Mouse (Mus musculus): Measurements from ENCODE around the gene Pithd1. TPM values are rescaled to one million over a fixed set of nuclear protein-coding genes. Genes with fewer than 3 reads are reported as not detected.
A peak's percentile ranks its signal among the peaks of the same experiment; 100 is the strongest.
"Not testable (repeated sequence)": the region's sequence is repeated elsewhere in the genome, so short reads cannot be mapped to it uniquely, and the experiment has no call there.

Pithd1 gene
- polyA plus RNA-seq, 2 experiments = 50.2 to 52.6 TPM

GRCm38 (mm10) chr4:135986301-135986942 lies 642 bp downstream of the Pithd1 start:
- peaks cover 29% of the 10 kb centered on the region for H3K36me3 ChIP-seq (ENCODE audit: control insufficient read depth, insufficient read depth, low read length)
- no peak for TF ChIP-seq POLR2A (IDR thresholded peaks at IDR 0.05; ENCODE audit: borderline replicate concordance, extremely low read depth, insufficient read depth, insufficient read length)
- 11% methylated on average over 23 of the region's 23 CpGs for WGBS
- DNase-seq (ENCODE audit: low spot score) = no peak
- no peaks in the 10 kb centered on the region for H3K9me3 ChIP-seq (ENCODE audit: control insufficient read depth, low read length)
- peak overlapping the region; percentile 90 for H3K9ac ChIP-seq (ENCODE audit: low read depth, low read length, severe bottlenecking)
- H3K4me1 ChIP-seq (ENCODE audit: control insufficient read depth, insufficient read depth, low read length) = peaks cover 11% of the 10 kb centered on the region
- H3K27ac ChIP-seq (replicated peaks; ENCODE audit: low read depth, low read length) = peak overlapping the region; percentile 77
- no peak for ATAC-seq (ENCODE audit: low FRiP score, low read depth)
- peak overlapping the region; percentile 93 for H3K4me3 ChIP-seq (replicated peaks; ENCODE audit: low read length)
- H3K27me3 ChIP-seq (ENCODE audit: control insufficient read depth, insufficient read depth, low read length) = no peaks in the 10 kb centered on the region
- peak overlapping the region; percentile 79 for H3K4me2 ChIP-seq (replicated peaks; ENCODE audit: low read depth, low read length, severe bottlenecking)

GRCm38 (mm10) chr4:135985769-135986168 lies 1.3 kb downstream of the Pithd1 start:
- no peaks in the 10 kb centered on the region for H3K27me3 ChIP-seq (ENCODE audit: control insufficient read depth, insufficient read depth, low read length)
- H3K36me3 ChIP-seq (ENCODE audit: control insufficient read depth, insufficient read depth, low read length) = peaks cover 35% of the 10 kb centered on the region
- H3K27ac ChIP-seq (replicated peaks; ENCODE audit: low read depth, low read length) = no peak overlapping the region
- H3K9me3 ChIP-seq (ENCODE audit: control insufficient read depth, low read length) = no peaks in the 10 kb centered on the region
- peak overlapping the region; percentile 79 for H3K4me2 ChIP-seq (replicated peaks; ENCODE audit: low read depth, low read length, severe bottlenecking)
- 84% methylated on average over 7 of the region's 7 CpGs for WGBS
- H3K4me1 ChIP-seq (ENCODE audit: control insufficient read depth, insufficient read depth, low read length) = peaks cover 11% of the 10 kb centered on the region
- peak overlapping the region; percentile 93 for H3K4me3 ChIP-seq (replicated peaks; ENCODE audit: low read length)
- TF ChIP-seq POLR2A (IDR thresholded peaks at IDR 0.05; ENCODE audit: borderline replicate concordance, extremely low read depth, insufficient read depth, insufficient read length) = no peak
- H3K9ac ChIP-seq (ENCODE audit: low read depth, low read length, severe bottlenecking) = peak overlapping the region; percentile 90; the same call in 1 of the 2 replicates
- ATAC-seq (ENCODE audit: low FRiP score, low read depth) (no peak), DNase-seq (ENCODE audit: low spot score) (no peak)

DNA sequence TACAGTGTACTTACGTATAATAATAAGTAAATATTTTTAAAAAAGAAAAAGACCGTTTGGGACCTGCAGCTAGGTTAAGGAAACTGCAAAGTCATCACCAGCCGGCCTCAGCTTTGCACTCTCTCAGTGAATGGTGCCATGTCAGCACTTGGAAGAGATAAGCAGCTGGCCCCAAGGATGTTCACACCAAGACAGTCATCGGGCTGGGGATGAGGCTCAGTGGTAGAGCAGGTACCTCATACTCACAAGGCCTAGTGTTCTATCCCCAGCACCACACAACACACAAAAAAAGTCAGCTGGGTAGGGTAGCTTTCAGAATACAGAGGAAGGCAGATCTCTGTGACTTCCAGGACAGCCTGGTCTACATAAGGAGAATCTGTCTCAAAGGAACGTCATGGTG lies 1.9 kb downstream of the Pithd1 start:
- no peaks in the 10 kb centered on the region for H3K27me3 ChIP-seq (ENCODE audit: control insufficient read depth, insufficient read depth, low read length)
- H3K4me3 ChIP-seq (replicated peaks; ENCODE audit: low read length) = no peak overlapping the region
- H3K4me2 ChIP-seq (replicated peaks; ENCODE audit: low read depth, low read length, severe bottlenecking) = peak overlapping the region; percentile 79; the same call in 1 of the 2 replicates
- ATAC-seq (ENCODE audit: low FRiP score, low read depth) = no peak
- peaks cover 37% of the 10 kb centered on the region for H3K36me3 ChIP-seq (ENCODE audit: control insufficient read depth, insufficient read depth, low read length)
- no peak overlapping the region for H3K9ac ChIP-seq (ENCODE audit: low read depth, low read length, severe bottlenecking)
- DNase-seq (ENCODE audit: low spot score) = no peak
- no peak for TF ChIP-seq POLR2A (IDR thresholded peaks at IDR 0.05; ENCODE audit: borderline replicate concordance, extremely low read depth, insufficient read depth, insufficient read length)
- peaks cover 11% of the 10 kb centered on the region for H3K4me1 ChIP-seq (ENCODE audit: control insufficient read depth, insufficient read depth, low read length)
- H3K9me3 ChIP-seq (ENCODE audit: control insufficient read depth, low read length) = no peaks in the 10 kb centered on the region
- WGBS = 91% methylated on average over 5 of the region's 5 CpGs
- no peak overlapping the region for H3K27ac ChIP-seq (replicated peaks; ENCODE audit: low read depth, low read length)

DNA sequence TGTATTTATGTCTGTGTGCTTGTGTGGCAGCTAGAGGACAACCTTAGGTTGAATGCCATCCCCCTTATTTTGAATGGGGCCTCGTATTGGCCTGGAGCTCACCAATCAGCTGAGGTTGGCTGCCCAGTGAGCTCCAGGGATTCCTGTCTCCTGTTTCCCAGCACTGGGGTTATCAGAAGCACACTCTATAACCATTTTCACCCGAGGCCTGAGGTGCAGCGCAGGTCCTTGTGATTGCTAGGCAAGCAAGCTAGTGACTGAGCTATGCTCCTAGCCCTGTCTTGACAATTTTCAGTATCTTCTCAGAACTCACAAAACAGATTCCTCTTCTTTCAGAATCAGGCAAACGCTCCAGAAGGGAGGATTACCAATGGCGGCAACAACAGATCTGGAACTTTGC lies 2.5 kb downstream of the Pithd1 start:
- ATAC-seq (ENCODE audit: low FRiP score, low read depth) (no peak), DNase-seq (ENCODE audit: low spot score) (no peak)
- Histone ChIP-seq H3K4me1 (ENCODE audit: control insufficient read depth, insufficient read depth, low read length) (peaks cover 11% of the 10 kb centered on the region), H3K27ac (replicated peaks; ENCODE audit: low read depth, low read length) (no peak overlapping the region), H3K27me3 (ENCODE audit: control insufficient read depth, insufficient read depth, low read length) (no peaks in the 10 kb centered on the region), H3K9ac (ENCODE audit: low read depth, low read length, severe bottlenecking) (no peak overlapping the region), H3K9me3 (ENCODE audit: control insufficient read depth, low read length) (no peaks in the 10 kb centered on the region), H3K4me3 (replicated peaks; ENCODE audit: low read length) (no peak overlapping the region), H3K36me3 (ENCODE audit: control insufficient read depth, insufficient read depth, low read length) (peaks cover 37% of the 10 kb centered on the region), H3K4me2 (replicated peaks; ENCODE audit: low read depth, low read length, severe bottlenecking) (no peak overlapping the region)
- TF ChIP-seq POLR2A (IDR thresholded peaks at IDR 0.05; ENCODE audit: borderline replicate concordance, extremely low read depth, insufficient read depth, insufficient read length) = no peak
- WGBS = 87% methylated on average over 5 of the region's 5 CpGs

- Histone ChIP-seq H3K9ac (ENCODE audit: low read depth, low read length, severe bottlenecking) (no peak overlapping the region), H3K9me3 (ENCODE audit: control insufficient read depth, low read length) (no peaks in the 10 kb centered on the region), H3K4me1 (ENCODE audit: control insufficient read depth, insufficient read depth, low read length) (peaks cover 8% of the 10 kb centered on the region), H3K4me2 (replicated peaks; ENCODE audit: low read depth, low read length, severe bottlenecking) (no peak overlapping the region), H3K4me3 (replicated peaks; ENCODE audit: low read length) (no peak overlapping the region), H3K27ac (replicated peaks; ENCODE audit: low read depth, low read length) (no peak overlapping the region), H3K27me3 (ENCODE audit: control insufficient read depth, insufficient read depth, low read length) (no peaks in the 10 kb centered on the region), H3K36me3 (ENCODE audit: control insufficient read depth, insufficient read depth, low read length) (peaks cover 60% of the 10 kb centered on the region)
- TF ChIP-seq POLR2A (IDR thresholded peaks at IDR 0.05; ENCODE audit: borderline replicate concordance, extremely low read depth, insufficient read depth, insufficient read length) = no peak
- WGBS = 77% methylated on average over 7 of the region's 7 CpGs
- ATAC-seq (ENCODE audit: low FRiP score, low read depth) = no peak
- DNase-seq (ENCODE audit: low spot score) = no peak
These were observed 5.5 kb downstream of the Pithd1 start for GRCm38 (mm10) chr4:135981524-135982063.

GRCm38 (mm10) chr4:135980223-135980622 lies 6.8 kb downstream of the Pithd1 start:
- peaks cover 72% of the 10 kb centered on the region for H3K36me3 ChIP-seq (ENCODE audit: control insufficient read depth, insufficient read depth, low read length)
- WGBS = 96% methylated on average over 5 of the region's 5 CpGs

More at GRCm38 (mm10) chr4:135980223-135980622, 6.8 kb downstream of the Pithd1 start:
- not testable (repeated sequence) for H3K4me2 ChIP-seq (replicated peaks; ENCODE audit: low read depth, low read length, severe bottlenecking); H3K27me3 ChIP-seq (ENCODE audit: control insufficient read depth, insufficient read depth, low read length); H3K9me3 ChIP-seq (ENCODE audit: control insufficient read depth, low read length); ATAC-seq (ENCODE audit: low FRiP score, low read depth); H3K9ac ChIP-seq (ENCODE audit: low read depth, low read length, severe bottlenecking); H3K27ac ChIP-seq (replicated peaks; ENCODE audit: low read depth, low read length); DNase-seq (ENCODE audit: low spot score); H3K4me3 ChIP-seq (replicated peaks; ENCODE audit: low read length); H3K4me1 ChIP-seq (ENCODE audit: control insufficient read depth, insufficient read depth, low read length)

Measured in limb, embryonic 14.5 days (tissue).